Mouse (Mus musculus) left cerebral cortex, adult 9 months (tissue): ENCODE measurements around the gene Add2.
A peak's percentile ranks its signal among the peaks of the same experiment; 100 is the strongest.

Source experiments
- DNase-seq, 2 experiments: peaks; one replicate each; pipeline ENCODE4 v3.0.0; 2022; ENCODE audit warnings: low spot score in 2 of 2

Gene Add2

GRCm38 (mm10) chr6:86079323-86079722 is 50.8 kb downstream of the Add2 start:
- DNase-seq, result no peak

DNA sequence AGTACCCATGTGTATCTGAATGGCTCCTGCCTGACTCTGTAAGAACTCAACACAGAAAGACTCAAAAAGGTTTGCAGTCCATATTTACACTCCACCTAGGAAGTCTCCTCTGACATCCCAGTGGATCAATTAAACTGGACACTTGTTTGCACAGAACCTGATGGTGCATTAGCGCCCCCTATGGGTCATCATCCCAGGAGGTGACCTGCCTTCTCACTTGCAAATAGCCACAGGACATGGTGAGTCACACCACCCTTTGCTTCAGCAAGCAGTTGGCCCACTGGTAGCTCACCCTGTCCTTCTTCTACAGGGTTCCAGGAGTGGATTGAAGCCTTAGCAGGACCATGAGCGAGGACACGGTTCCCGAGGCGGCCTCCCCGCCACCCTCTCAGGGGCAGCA is 57.0 kb downstream of the Add2 start:
- peak in 1 of 2 experiments; percentile 68 for DNase-seq

- DNase-seq, result peak; percentile 90 to 94
Observed at GRCm38 (mm10) chr6:86086851-86087571, 58.5 kb downstream of the Add2 start.

GRCm38 (mm10) chr6:86087813-86088212 is 59.3 kb downstream of the Add2 start:
- DNase-seq, result no peak

DNA sequence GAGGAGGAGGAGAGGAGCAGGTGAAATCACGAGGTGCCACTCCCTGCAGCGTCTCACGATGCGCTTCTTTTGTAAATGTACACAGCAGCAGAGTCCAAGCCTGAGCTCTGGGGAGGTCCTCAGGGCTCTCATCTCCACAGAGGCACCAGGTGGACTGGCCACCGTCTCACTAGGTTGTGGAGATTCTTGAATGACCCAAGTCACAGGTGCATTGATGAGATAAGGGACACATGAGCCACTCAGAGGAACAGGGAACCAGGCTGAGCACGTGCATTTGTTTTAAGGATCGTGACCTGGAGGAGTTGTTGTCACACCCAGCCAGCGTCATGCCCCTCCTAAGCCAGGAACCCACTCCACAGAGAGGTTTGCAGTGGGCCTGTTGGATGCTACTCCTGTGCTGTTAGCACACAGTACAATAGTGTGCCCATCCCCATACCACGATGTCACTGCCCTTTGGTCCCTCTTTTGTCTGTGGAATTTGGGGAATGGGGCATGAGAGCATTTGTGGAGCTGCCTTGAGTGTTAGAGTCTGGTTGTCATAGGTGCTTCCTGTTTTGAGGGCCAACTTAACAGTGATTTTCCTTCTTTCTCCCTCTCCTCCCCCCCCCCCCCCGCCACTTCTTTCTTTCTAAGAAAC is 65.8 kb downstream of the Add2 start:
- DNase-seq, result no peak

DNA sequence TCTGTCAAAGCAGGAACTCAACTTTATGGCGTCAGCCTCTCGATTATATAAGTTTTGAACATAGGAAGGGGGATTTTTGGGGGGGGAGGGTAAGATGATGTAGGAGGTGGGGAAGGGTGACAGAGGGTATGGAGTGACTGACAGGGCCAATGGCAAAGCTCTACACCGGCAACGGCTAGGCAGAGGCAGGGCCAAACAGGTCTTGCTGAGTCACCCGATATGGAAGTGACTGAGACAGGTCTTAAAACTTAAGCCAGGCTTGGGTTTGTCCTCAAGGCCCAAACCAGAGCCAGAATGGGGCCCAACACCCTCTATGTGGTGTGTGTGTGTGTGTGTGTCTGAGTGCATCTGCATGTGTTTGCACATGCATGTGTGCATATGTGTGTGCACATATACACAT is 67.0 kb downstream of the Add2 start:
- DNase-seq, result no peak

DNA sequence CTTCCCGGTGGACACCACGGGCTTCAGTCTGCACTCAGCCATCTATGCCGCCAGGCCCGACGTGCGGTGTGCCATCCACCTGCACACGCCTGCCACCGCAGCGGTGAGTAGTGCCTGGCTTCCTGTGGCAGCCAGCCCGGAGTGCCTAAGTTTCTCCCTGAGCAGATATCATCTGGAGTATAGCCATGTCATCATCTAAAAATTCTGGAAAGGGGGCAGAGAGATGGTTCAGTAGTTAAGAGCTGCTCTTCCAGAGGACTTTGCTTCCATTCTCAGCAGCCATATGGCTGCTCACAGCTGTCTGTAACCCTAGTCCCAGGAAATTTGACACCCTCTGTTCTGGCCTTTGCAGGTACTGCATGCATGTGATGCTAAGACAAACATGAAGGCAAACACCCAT is 68.3 kb downstream of the Add2 start:
- no peak for DNase-seq

DNA sequence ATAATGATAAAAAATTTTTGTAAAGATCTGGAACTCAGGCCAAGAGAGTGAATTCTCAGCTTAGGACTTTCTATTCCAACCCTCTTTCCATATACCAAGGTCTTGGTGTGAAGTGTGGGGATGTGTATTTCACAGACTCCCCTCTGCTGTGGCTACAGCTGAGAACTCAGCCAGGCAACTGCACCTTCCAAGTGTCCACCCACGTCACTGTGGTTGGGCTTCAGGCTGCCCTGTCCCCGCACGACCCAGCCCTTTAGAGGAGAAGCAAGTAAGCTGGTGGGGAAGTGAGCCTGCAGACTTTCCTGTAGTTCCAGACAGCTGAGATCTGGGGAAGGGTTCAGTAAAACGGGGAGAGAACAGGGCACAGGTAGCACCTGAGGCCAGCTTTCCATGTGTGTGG is 68.7 kb downstream of the Add2 start:
- no peak for DNase-seq

DNA sequence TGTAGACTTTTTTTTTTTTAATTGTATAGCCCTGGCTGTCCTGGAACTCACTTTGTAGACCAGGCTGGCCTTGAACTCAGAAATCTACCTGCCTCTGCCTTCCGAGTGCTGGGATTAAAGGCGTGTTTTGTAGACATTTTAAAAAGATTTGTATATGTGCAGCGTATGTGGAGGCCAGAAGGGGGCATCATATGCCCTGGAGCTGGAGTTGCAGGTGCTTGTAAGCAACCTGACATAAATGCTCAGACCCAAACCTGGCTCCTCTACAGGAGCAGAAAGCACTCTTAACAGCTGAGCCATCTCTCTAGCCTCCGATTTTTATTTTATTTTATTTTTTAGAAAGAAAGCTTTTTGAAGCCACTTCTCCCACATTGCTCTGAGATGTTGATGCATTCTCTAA is 70.5 kb downstream of the Add2 start:
- no peak for DNase-seq

GRCm38 (mm10) chr6:86101451-86101850 is 73.0 kb downstream of the Add2 start:
- DNase-seq, result peak in 1 of 2 experiments; percentile 30

DNA sequence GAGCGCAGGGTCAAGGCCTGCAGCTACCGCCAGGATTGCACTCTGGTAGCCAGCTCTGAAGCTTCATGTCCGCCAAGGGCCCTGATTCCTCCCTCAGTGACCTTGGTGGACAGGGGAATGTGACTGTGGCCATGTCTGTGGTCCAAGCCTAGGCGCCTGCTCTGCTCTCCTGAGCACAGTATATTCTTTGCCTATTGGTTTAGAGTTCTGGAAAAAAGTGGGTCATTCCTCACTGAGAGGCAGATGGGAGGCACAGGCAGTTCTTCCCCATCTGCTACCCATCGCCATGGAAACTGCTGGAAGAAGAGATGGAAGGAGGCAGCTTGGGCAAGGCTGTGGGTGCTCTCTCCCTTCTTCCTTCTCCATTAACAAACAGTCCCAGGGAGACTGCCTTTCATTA is 74.4 kb downstream of the Add2 start:
- peak; percentile 77 to 87 for DNase-seq

DNA sequence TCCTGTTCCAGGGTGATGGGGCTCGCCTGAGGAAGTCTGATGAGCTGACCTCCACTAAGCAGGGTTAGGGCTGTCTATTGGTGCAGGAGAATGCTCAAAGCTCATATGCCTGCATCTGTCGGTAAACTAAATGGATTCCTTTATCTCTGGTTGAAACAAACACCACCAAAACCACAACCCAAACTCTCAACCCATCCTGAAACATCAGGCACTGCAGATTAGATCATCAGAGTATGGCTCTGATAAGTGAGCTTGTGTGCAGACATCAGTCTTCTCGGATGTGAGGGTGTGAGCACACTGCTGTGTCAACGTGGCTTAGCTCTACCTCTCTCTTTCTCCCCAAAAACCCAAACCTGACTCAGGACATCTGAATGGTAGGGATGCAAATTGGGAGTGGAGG is 75.1 kb downstream of the Add2 start:
- no peak for DNase-seq

DNA sequence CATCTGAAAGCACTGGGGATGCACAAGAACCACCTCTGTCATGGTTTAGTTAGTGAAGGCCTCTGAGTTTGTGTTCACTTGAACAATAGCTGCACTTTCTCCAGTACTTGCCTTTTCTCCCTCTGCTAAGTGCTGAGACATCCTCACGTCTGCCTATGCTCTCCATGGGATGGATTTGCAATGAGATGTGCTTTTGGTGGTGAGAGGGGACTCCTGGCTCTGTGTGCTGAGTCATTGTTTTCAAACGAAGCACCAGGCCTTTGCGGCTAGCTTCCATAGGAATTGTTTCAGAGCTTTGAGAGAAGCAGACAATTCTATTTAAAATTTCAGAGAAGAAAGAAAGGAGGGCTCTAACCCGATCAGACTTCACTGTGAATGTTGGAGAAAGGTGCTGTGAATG is 76.2 kb downstream of the Add2 start:
- DNase-seq, result no peak

- no peak for DNase-seq
Observed at GRCm38 (mm10) chr6:86106045-86106444, 77.6 kb downstream of the Add2 start.

GRCm38 (mm10) chr6:86107101-86107500 is 78.6 kb downstream of the Add2 start:
- no peak for DNase-seq

DNA sequence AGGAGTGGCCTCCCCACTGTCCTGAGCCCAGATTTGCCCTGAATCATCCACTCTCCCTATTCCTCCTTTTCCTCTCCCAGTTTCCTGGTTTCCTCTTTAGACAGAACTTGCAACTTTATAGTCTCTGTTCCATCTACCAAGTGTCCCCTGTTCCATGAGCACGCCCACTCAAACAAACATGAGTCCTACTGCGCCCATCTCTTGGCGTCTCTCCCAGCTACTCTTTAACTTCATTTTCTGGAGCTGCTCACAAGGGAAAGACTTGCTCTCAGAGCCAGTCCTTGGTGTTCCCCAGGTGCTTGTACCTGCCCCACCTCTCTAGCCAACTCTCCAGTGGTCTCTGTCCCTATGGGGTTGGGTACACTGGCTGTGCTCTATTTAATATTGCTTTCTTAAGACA is 87.4 kb downstream of the Add2 start:
- peak in 1 of 2 experiments; percentile 62 for DNase-seq

DNA sequence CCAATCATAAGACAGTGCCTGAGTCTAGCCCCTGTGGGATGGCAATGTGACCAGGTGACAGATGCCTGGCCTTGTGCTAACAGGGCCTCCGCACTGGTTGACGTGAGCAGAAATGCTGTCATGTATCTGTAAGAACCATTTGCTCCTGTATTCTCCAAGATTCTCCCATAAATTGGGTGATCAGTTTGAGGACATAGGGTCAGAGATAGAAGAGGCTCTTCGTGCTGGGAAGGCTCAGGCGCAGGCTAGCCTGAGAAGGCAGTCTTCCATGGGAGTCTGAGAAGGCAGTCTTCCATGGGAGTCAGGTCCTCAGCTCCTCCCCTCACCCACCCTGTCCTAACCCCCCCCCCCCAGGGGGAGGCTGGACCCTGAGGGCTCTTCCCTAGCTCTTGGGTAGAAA is 94.6 kb downstream of the Add2 start:
- no peak for DNase-seq

- no peak for DNase-seq
Observed at GRCm38 (mm10) chr6:86125761-86126160, 97.3 kb downstream of the Add2 start.

DNA sequence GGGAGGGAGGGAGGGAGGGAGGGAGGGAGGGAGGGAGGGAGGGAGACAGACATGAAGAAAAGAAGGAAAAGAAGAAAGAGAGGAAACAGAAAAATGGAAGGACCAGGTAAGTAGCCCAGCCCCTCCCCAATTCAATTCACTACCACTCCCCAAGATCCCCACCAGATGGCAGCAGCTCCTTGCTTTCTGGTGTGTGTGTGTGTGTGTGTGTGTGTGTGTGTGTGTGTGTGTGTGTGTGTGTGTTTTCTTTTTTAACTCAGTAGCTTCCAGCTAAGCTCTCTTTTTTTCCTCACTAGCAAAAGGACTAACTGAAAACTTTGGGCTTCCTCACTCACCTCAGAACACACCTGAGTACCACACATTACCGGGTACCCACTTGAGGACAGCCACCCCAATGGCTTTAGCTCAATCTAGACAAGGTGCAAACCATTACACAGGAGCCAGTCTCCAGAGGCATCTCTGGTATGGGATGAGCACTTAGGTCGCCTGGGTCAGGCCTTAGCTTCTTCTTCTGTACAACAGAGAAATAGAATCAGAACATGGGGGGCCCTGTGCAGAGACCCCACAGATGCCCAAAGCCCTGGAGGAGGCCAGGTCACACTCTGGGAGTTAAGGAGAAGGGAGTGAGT is 98.6 kb downstream of the Add2 start:
- peak in 1 of 2 experiments; percentile 60 for DNase-seq

DNA sequence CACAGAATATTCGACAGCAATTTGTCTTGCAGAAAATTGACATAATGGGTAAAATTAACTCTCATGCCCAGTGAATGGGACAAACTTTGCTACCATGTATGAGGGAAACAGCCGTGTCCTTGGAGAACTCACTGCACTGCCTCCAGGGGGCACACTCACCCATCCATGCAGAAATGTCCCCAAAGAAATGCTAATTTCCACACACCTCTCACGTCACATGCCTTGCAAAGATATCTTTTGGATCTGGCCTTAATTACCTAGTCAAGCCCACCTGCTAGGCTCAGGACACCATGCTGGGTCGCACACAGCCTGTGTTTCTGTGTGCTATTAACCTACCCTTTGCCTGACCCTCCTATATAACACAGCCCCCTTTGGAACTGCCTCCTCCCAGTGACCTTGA is 100.0 kb downstream of the Add2 start:
- DNase-seq, result peak in 1 of 2 experiments; percentile 40

GRCm38 (mm10) chr6:86129872-86130498 is 101.5 kb downstream of the Add2 start:
- DNase-seq, result no peak

DNA sequence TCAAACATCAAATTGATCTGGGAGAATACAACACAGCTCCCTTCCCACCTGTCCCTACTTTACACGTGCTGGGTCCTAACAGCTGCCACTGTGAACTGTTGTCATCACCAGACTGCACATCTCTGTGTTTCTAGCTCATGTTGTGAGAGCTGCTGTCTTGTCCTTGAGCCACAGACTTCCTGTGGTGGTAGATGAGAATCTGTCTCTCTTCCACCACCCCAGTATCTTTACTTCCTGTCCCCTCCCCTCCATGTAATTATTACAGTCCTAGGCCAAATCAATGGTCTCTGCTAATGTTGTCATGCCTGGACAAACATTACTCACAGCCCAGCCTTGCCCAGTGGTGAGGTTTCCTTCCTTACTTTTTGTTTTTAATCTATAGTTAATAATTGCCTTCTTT is 105.4 kb downstream of the Add2 start:
- DNase-seq, result no peak

- no peak for DNase-seq
Observed at GRCm38 (mm10) chr6:86136206-86136605, 107.7 kb downstream of the Add2 start.
